Mouse (Mus musculus): Measurements from ENCODE around the gene Hes3.

- TF ChIP-seq CTCF (IDR thresholded peaks at IDR 0.05; ENCODE audit: borderline replicate concordance, insufficient read depth, low read length) (0 out of 2 replicates have a peak, but pooled peaks have one; percentile 30), POLR2A (IDR thresholded peaks at IDR 0.05; ENCODE audit: low read depth, low read length) (no peak)
These were observed 6.0 kb downstream of the Hes3 start for GRCm38 (mm10) chr4:152285505-152285904.

Data from embryonic fibroblast, embryonic 13.5 days (primary cell).